Mouse (Mus musculus): ENCODE data around the gene Mical3. TPM values are rescaled to one million over a fixed set of nuclear protein-coding genes. Genes with fewer than 3 reads are reported as not detected.
"Not testable (repeated sequence)": the region's sequence is repeated elsewhere in the genome, so short reads cannot be mapped to it uniquely, and the experiment has no call there.

Mical3 gene
- total RNA-seq, 2 experiments from 2014 or later, result 114 to 124 TPM

GRCm38 (mm10) chr6:120943551-120943950 lies 187.2 kb downstream of the Mical3 start:
- intact Hi-C loops (cut with DNase I), result no loop called here
- DNase-seq, result no peak

GRCm38 (mm10) chr6:120943079-120943478 lies 187.7 kb downstream of the Mical3 start:
- no peak for DNase-seq
- intact Hi-C loops (cut with DNase I), result no loop called here

- intact Hi-C loops (cut with DNase I), result no loop called here
These were observed 189.2 kb downstream of the Mical3 start for GRCm38 (mm10) chr6:120941575-120941974.

DNA sequence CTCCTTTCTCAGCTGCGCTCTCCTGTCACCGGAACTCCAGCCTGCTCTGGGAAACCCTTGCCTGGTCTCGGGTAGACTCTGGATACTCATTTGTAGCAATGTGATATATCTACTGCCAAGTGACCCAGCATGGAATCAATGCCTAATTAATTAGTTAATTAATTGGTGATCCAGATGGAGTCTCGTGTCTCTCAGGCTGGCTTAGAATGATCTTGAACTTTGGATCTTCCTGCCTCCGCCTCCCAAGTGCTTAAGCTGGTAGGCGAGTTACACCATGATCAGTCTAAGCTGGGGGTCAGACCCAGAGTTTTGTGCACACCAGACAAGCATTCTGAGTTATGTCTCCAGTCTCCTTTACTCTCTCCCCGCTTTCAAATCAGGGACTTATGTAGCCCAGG lies 189.7 kb downstream of the Mical3 start:
- intact Hi-C loops (cut with DNase I), result no loop called here
- no peak for DNase-seq

More at GRCm38 (mm10) chr6:120941575-120941974, 189.2 kb downstream of the Mical3 start:
- DNase-seq, result no peak

DNA sequence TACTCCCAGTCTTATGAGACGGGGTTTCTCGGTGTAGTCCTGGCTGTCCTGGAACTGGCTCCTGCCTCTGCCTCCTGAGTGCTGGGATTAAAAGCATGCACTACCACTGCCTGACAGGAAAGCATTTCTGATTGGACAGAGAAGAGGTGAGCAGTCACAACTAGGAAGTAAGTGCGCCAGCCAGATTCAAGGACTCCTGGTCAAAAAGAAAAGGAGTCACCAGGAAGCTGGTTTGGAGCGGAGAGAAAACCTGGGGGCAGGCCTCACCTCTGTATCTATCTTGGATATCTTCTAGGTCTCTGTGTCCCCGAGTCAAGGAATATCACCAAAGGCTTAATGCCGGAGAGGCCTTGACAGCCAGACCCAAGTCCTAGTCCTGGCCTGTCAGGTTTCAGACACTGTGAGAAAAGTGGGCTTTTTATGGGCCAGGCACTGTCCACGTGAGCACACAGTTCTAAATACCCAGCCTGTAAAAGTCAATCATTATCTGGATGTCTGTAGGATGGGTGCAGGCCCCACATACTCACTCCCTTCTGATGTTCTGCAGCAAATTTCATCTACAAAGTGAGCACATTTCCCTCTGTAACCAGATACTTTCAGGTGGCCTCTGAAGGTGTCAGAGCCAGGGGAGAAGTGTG lies 190.2 kb downstream of the Mical3 start:
- intact Hi-C loops (cut with DNase I), result no loop called here
- no peak for DNase-seq

DNA sequence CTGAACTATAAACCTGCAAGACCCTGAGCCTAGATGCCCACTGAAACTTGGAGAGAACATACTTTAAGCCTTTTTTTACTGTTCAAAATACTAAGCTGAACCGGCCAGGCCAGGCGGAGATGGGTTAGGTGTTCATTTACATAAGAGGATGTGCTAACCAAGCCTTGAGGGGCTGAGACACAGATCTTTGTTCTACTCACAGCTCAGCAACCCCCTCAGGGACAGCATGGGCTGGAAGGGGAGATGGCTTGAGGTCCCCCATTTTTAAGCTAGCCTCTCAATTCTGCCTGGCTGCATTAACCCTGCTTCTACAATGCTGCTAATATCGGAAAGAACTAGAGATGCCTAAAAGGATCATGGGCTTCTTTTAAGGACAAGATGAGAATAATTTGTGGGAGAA lies 191.0 kb downstream of the Mical3 start:
- DNase-seq, result no peak
- intact Hi-C loops (cut with DNase I), result no loop called here

DNA sequence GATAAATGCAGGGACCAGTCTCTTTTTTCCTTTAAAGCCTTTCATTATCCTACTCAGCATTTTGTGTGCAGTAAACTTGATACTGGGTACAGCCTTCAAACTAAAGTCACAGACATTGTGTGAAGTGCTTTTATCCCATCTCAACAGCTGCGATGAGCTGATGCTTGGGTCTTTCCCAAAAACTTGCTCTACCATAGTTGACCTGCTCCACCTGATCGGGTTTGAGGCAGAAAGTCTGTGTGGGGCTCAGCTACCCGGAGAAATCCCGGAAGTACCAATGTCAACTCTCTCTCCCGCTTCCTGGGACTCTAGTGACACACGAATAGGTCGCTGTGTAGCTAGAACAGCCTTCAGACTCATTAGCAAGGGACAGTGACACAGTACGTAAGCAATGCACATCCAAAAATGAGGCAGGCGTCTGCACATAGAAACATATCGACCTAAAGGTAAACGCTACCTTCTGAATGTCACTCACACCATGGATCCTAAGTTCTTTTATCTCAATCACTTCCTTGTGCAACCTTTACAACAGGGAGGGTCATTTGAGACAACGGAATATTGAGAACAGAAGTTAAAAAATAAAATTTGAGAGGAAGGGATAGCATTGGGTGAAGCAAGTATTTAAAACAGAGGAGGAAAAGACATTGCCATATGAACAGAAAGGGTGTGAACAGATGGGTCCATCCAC lies 191.9 kb downstream of the Mical3 start:
- no peak for DNase-seq
- intact Hi-C loops (cut with DNase I), result no loop called here

DNA sequence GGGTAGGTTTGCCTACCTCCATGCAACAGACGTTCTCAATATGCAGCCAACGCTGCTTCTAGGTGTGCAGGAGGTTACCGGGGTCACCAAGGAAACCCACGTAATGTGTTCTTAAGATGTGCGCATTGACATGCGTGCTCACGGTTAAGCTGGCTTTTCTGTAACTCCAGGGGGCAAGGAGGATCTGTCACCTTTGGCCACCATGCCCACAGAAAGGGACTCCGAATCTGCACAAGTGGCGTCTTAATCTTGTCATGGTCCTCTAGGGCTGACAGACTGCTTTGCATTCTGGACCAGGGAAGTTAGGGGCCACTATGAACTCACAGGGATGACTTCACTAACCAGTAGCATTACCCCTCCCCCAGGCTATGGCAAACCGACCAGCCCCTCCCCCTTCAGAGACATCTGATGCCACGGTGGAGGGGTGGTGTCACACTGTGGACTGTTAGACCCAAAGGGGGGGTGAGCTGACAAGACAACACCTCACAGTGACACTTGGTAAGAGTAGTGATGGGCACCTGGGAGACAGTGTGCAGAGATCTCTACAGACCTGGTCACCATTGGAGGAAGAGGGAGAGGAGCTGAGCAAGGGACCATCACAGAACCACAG lies 192.7 kb downstream of the Mical3 start:
- DNase-seq, result no peak
- intact Hi-C loops (cut with DNase I), result no loop called here

DNA sequence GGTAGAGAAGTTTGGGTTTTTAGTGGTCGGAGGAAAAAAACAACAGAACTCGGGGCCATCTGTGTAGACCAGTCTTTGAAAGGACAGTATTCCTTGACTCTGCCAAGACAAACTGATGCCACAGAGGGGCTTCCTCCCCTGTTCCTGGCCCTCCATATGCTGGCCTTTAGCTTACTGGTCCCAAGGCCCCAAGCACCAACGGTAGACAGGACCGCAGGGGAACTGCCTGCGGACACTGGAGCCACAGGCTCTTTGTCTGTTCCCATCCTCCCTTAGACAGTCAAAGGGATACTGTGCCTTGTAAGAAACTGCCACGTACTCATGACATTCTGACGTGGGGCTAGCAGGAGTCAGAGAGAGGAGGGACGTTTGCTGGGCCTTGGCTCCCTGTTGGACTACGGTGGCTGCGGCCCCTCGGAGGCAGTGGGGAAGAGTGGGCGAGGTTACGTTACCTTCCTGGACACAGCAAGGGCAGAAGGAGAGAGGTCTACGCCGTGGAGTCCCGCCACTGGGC lies 193.6 kb downstream of the Mical3 start:
- intact Hi-C loops (cut with DNase I), result no loop called here
- DNase-seq, result no peak

DNA sequence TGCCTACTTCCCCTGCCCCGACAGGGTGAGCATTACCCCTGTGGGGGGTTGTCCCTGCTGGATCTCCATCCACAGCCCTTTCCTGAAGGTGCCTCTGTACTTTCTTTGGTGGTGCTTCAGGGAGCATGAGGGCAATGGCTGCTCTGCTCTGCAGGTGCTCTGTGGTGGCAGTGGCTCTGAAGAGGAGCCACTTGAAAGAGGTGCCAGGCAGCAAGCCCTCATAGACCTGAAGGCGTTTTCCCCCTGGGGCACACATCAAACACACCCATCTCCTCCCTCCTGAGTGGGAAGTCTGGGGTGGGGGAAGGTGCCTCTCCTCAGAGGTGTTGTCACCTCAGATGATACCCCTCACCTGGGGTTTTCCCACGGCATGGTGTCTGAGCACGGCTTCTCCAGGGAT lies 196.6 kb downstream of the Mical3 start:
- intact Hi-C loops (cut with DNase I), result no loop called here
- DNase-seq, result no peak

GRCm38 (mm10) chr6:120933670-120934069 lies 197.1 kb downstream of the Mical3 start:
- intact Hi-C loops (cut with DNase I), result no loop called here
- no peak for DNase-seq

- intact Hi-C loops (cut with DNase I), result no loop called here
- DNase-seq, result peak in 1 of 2 experiments; percentile 32
These were observed 198.2 kb downstream of the Mical3 start for GRCm38 (mm10) chr6:120932597-120932996.

- intact Hi-C loops (cut with DNase I), result no loop called here
- DNase-seq, result no peak
These were observed 200.1 kb downstream of the Mical3 start for GRCm38 (mm10) chr6:120930450-120931306.

- no peak for DNase-seq
- intact Hi-C loops (cut with DNase I), result no loop called here
These were observed 201.4 kb downstream of the Mical3 start for GRCm38 (mm10) chr6:120929421-120929820.

- intact Hi-C loops (cut with DNase I), result no loop called here
- peak; percentile 37 to 42 for DNase-seq
These were observed 203.0 kb downstream of the Mical3 start for GRCm38 (mm10) chr6:120927765-120928164.

DNA sequence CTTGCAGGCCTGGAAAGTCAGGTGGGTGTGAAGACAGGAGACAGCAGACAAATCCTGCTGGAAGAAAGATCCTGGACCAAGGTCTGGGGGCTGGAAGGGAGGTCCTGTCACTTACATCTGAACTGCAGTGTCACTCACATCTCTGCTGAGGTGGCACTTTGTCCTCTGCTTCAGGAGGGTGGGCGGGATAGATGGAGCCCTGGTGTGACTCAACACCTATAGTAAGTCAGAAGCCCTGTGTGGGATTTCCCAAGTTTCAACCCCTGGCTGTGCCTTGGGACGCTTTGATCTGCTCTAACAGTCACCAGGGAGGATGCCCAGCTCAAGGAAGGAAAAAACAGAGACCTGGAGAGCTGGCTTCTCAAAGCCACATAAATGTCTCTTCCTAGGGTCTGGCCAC lies 203.9 kb downstream of the Mical3 start:
- intact Hi-C loops (cut with DNase I), result no loop called here
- DNase-seq, result no peak

GRCm38 (mm10) chr6:120924791-120925321 lies 205.9 kb downstream of the Mical3 start:
- intact Hi-C loops (cut with DNase I); DNase-seq: not testable (repeated sequence)

DNA sequence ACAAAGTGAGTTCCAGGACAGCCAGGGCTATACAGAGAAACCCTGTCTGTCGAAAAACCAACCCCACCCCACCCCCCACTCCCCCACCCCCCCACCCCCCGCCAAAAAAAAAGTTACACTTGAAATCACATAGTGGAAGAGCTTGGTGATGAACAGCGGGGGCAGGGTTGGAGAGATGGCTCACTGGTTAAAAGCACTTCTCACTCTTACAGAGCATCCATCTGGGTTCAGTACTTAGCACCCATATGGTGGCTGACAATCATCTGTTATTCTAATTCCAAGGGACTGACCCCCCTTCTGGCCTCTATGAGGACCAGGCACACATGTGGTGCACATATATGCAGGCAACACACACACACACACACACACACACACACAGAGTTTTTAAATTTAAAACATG lies 212.8 kb downstream of the Mical3 start:
- no peak for DNase-seq
- intact Hi-C loops (cut with DNase I), result no loop called here

- not testable (repeated sequence) for DNase-seq
These were observed 213.6 kb downstream of the Mical3 start for GRCm38 (mm10) chr6:120916972-120917881.

More at GRCm38 (mm10) chr6:120916972-120917881, 213.6 kb downstream of the Mical3 start:
- intact Hi-C loops (cut with DNase I), result not testable (repeated sequence)

Data from heart, postnatal 14 days (tissue).